Mouse (Mus musculus) intestine, embryonic 15.5 days (tissue): ENCODE results near the gene Zfp974. TPM values are rescaled to one million over a fixed set of nuclear protein-coding genes. Genes with fewer than 3 reads are reported as not detected.
A peak's percentile ranks its signal among the peaks of the same experiment; 100 is the strongest.
"Not testable (repeated sequence)": the region's sequence is repeated elsewhere in the genome, so short reads cannot be mapped to it uniquely, and the experiment has no call there.

Source experiments
- ATAC-seq: fragments of 200-750 bp; cut with Nextera tagmentation; 2 replicates; pipeline ENCODE4 v1.8.0; 2017; ENCODE audit warnings: moderate TSS enrichment, moderate library complexity
- H3K27ac ChIP-seq: fragments of 300-500 bp; sonication (generic); 2 replicates; pipeline ENCODE4 v1.5.1; 2015; ENCODE audit warnings: mild to moderate bottlenecking, inconsistent platforms
- H3K27me3 ChIP-seq: fragments of 300-500 bp; sonication (generic); replicated peaks from 2 replicates; pipeline ENCODE4 v1.6.1; 2015; ENCODE audit warnings: inconsistent platforms
- H3K36me3 ChIP-seq: fragments of 300-500 bp; sonication (generic); 2 replicates; pipeline ENCODE4 v1.6.1; 2015; ENCODE audit warnings: inconsistent platforms
- H3K4me1 ChIP-seq: fragments of 300-500 bp; sonication (generic); replicated peaks from 2 replicates; pipeline ENCODE4 v1.6.1; 2015; ENCODE audit warnings: inconsistent platforms
- H3K4me2 ChIP-seq: fragments of 300-500 bp; sonication (generic); replicated peaks from 2 replicates; pipeline ENCODE4 v1.6.1; 2015; ENCODE audit warnings: mild to moderate bottlenecking, inconsistent platforms
- H3K4me3 ChIP-seq: fragments of 300-500 bp; sonication (generic); replicated peaks from 2 replicates; pipeline ENCODE4 v1.5.1; 2015; ENCODE audit warnings: inconsistent platforms
- H3K9ac ChIP-seq: fragments of 300-500 bp; sonication (generic); 2 replicates; pipeline ENCODE4 v1.6.1; 2015; ENCODE audit warnings: inconsistent platforms
- H3K9me3 ChIP-seq: fragments of 300-500 bp; sonication (generic); 2 replicates; pipeline ENCODE4 v1.6.1; 2016; ENCODE audit warnings: inconsistent platforms
- WGBS: fragments of 180-500 bp; shearing (Covaris S2); methylation state at CpG from one replicate; pipeline ENCODE4 v1.1.7; 2015; 5-methylcytosine and 5-hydroxymethylcytosine counted together
- polyA plus RNA-seq: library from polyadenylated mRNA; unstranded; fragments of >200 nt; fragmentation: Nextera tagmentation; extraction: Ambion mirVana; gene quantifications from 2 replicates; pipeline ENCODE4 v1.2.1, GENCODE M21; 2015

The Zfp974 gene
- 6.1 and 6.2 TPM in 2 replicates for polyA plus RNA-seq

- no peaks in the 10 kb centered on the region for H3K27me3 ChIP-seq
- peaks cover 10% of the 10 kb centered on the region; the same call in 1 of the 2 replicates for H3K4me1 ChIP-seq
- peak within 1 kb of the TSS; percentile 79 for H3K4me2 ChIP-seq
- peak within 1 kb of the TSS; percentile 76 for H3K9ac ChIP-seq
- H3K27ac ChIP-seq, result 0 out of 2 replicates have a peak within 1 kb of the TSS, but pooled peaks have one; percentile 13
- H3K9me3 ChIP-seq, result no peaks in the 10 kb centered on the region
- peak within 1 kb of the TSS; percentile 64 for H3K4me3 ChIP-seq
- H3K36me3 ChIP-seq, result 0 out of 2 replicates have a peak, but pooled peaks cover 2% of the 10 kb centered on the region
- ATAC-seq, result peak; percentile 94
- WGBS, result 4% methylated on average over 40 of the region's 40 CpGs
Observed at GRCm38 (mm10) chr7:27928818-27929695, at the start of gene Zfp974. Zfp974 (minus strand) TSS chr7:27929460.

GRCm38 (mm10) chr7:27949451-27949850, 20.2 kb upstream of the Zfp974 start:
- not testable (repeated sequence) for ATAC-seq
- WGBS, result 91% methylated on average over 13 of the region's 13 CpGs

DNA sequence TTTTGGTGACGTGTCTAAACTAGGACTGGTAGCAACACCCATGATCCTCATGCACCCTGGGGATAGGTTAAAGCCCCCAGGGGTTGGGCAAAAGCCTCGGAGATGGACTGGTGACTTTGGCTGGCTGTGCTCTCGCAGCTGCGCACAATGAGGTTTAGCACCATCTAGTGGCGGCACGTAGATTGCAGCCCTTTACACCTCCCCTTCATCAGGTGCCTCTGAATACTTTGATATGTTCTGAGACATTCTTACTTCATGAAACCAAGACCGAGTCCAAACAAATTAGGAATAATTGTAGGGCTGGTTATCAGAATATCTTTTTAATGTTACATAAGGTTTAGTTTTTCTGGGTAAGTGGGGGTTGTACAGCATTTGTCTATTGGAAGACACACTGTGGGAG, 12.6 kb upstream of the Zfp974 start:
- 53% methylated on average over 5 of the region's 7 CpGs for WGBS
- H3K4me3 ChIP-seq, H3K4me2 ChIP-seq, H3K27ac ChIP-seq, H3K9ac ChIP-seq, H3K36me3 ChIP-seq, ATAC-seq, H3K27me3 ChIP-seq, H3K9me3 ChIP-seq, H3K4me1 ChIP-seq: not testable (repeated sequence)

More at GRCm38 (mm10) chr7:27949451-27949850, 20.2 kb upstream of the Zfp974 start:
- not testable (repeated sequence) for H3K9ac ChIP-seq, H3K36me3 ChIP-seq, H3K27me3 ChIP-seq, H3K4me1 ChIP-seq, H3K4me2 ChIP-seq, H3K9me3 ChIP-seq, H3K27ac ChIP-seq, H3K4me3 ChIP-seq

GRCm38 (mm10) chr7:27933800-27934158, 4.5 kb upstream of the Zfp974 start:
- H3K9ac ChIP-seq, H3K27ac ChIP-seq, H3K27me3 ChIP-seq, H3K4me1 ChIP-seq, H3K9me3 ChIP-seq, H3K36me3 ChIP-seq: not testable (repeated sequence)
- H3K4me2 ChIP-seq, result peak overlapping the region; percentile 56
- ATAC-seq, result peak; percentile 64; the same call in 1 of the 2 replicates
- 24% methylated on average over 1 of the region's 9 CpGs for WGBS
- peak overlapping the region; percentile 25 for H3K4me3 ChIP-seq

- Histone ChIP-seq H3K9me3 (no peaks in the 10 kb centered on the region), H3K9ac (no peak overlapping the region), H3K27ac (no peak overlapping the region), H3K4me2 (peak overlapping the region; percentile 56), H3K4me1 (peaks cover 10% of the 10 kb centered on the region; the same call in 1 of the 2 replicates), H3K4me3 (peak overlapping the region; percentile 25), H3K36me3 (no peaks in the 10 kb centered on the region), H3K27me3 (no peaks in the 10 kb centered on the region)
- ATAC-seq, result peak; percentile 83
- 17% methylated on average over 7 of the region's 7 CpGs for WGBS
Observed at GRCm38 (mm10) chr7:27933050-27933799, 4.0 kb upstream of the Zfp974 start.

GRCm38 (mm10) chr7:27927041-27927440, 2.2 kb downstream of the Zfp974 start:
- H3K9me3 ChIP-seq, H3K9ac ChIP-seq, H3K36me3 ChIP-seq, H3K4me3 ChIP-seq, ATAC-seq, H3K4me1 ChIP-seq, H3K27me3 ChIP-seq, H3K27ac ChIP-seq, H3K4me2 ChIP-seq: not testable (repeated sequence)
- 45% methylated on average over 4 of the region's 4 CpGs for WGBS

- ATAC-seq, result not testable (repeated sequence)
Observed at GRCm38 (mm10) chr7:27910952-27911351, 18.3 kb downstream of the Zfp974 start.

GRCm38 (mm10) chr7:27905061-27905848, 24.0 kb downstream of the Zfp974 start:
- Histone ChIP-seq H3K27ac (no peak overlapping the region), H3K27me3 (no peaks in the 10 kb centered on the region), H3K36me3 (no peaks in the 10 kb centered on the region), H3K4me1 (no peaks in the 10 kb centered on the region), H3K4me3 (no peak overlapping the region), H3K9ac (no peak overlapping the region), H3K4me2 (no peak overlapping the region), H3K9me3 (no peaks in the 10 kb centered on the region)
- ATAC-seq, result peak; percentile 93
- WGBS, result 62% methylated on average over 11 of the region's 11 CpGs

More at GRCm38 (mm10) chr7:27910952-27911351, 18.3 kb downstream of the Zfp974 start:
- not testable (repeated sequence) for H3K27ac ChIP-seq, H3K4me2 ChIP-seq, H3K4me3 ChIP-seq, H3K9me3 ChIP-seq, H3K4me1 ChIP-seq, H3K36me3 ChIP-seq, H3K9ac ChIP-seq, H3K27me3 ChIP-seq
- 87% methylated on average over 4 of the region's 4 CpGs for WGBS

GRCm38 (mm10) chr7:27900601-27901000, 28.7 kb downstream of the Zfp974 start:
- H3K4me2 ChIP-seq, result no peak overlapping the region
- no peak overlapping the region for H3K9ac ChIP-seq
- H3K9me3 ChIP-seq, result no peaks in the 10 kb centered on the region
- no peaks in the 10 kb centered on the region for H3K4me1 ChIP-seq
- H3K27me3 ChIP-seq, result no peaks in the 10 kb centered on the region
- no peak overlapping the region for H3K27ac ChIP-seq
- no peak overlapping the region for H3K4me3 ChIP-seq
- no peaks in the 10 kb centered on the region for H3K36me3 ChIP-seq
- no peak for ATAC-seq
- WGBS, result 91% methylated on average over 4 of the region's 4 CpGs

DNA sequence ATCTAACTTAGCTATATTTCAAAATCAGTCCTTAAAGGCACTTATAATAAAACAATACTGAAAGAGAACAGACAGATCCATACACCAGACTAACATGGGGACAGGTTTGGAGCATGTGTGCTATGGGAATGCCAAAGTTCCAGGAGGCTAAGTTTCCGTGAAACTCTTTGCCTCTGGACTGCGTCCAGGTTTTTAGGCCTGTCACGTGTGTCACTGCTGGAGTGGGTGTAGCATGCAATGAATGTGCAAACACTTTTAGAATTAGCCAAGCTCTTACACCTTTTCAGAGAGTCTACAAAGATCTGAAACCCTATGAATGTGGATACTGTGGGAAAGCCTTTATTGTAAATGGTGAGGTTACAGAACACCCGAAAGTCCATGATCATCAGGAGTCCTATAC, 47.5 kb downstream of the Zfp974 start:
- H3K27me3 ChIP-seq, result no peaks in the 10 kb centered on the region
- H3K4me1 ChIP-seq, result no peaks in the 10 kb centered on the region
- ATAC-seq, result no peak
- no peak overlapping the region for H3K4me2 ChIP-seq
- no peak overlapping the region for H3K27ac ChIP-seq
- H3K9me3 ChIP-seq, result no peaks in the 10 kb centered on the region
- no peak overlapping the region for H3K4me3 ChIP-seq
- WGBS, result 93% methylated on average over 4 of the region's 4 CpGs
- no peak overlapping the region for H3K9ac ChIP-seq
- peaks cover 23% of the 10 kb centered on the region for H3K36me3 ChIP-seq

DNA sequence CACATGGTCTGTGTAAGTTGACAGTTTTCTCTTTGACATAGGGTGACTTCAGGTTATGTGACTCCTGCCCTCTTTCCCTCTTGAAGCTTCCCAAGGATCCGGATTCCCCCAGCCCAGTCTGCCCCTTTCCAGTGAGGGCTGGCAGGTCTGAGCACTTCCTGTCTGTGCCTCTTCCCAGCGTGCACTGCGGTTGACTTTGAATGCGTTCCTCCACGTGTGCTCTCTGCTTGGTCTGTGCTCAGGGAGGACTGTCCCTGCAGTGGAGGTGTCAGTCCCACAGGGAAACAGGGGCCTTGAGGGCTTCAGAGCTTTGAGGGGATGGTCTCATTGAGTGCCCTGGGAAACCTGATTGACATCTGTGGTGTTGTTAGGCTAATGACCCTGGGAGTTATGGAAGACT, 66.7 kb downstream of the Zfp974 start:
- H3K4me3 ChIP-seq, H3K9ac ChIP-seq, H3K27ac ChIP-seq, ATAC-seq, H3K4me1 ChIP-seq, H3K27me3 ChIP-seq, H3K4me2 ChIP-seq, H3K36me3 ChIP-seq, H3K9me3 ChIP-seq: not testable (repeated sequence)
- 80% methylated on average over 5 of the region's 5 CpGs for WGBS
